Mouse (Mus musculus): ENCODE data around the gene Taar4.

- TF ChIP-seq CTCF (IDR thresholded peaks at IDR 0.05; ENCODE audit: borderline replicate concordance, insufficient read depth, low read length) (no peak), POLR2A (IDR thresholded peaks at IDR 0.05; ENCODE audit: low read depth, low read length) (no peak)
Observed at GRCm38 (mm10) chr10:23959071-23959470, 1.2 kb upstream of the Taar4 start.

All from embryonic fibroblast, embryonic 13.5 days (primary cell).